In the genomic region with DNA sequence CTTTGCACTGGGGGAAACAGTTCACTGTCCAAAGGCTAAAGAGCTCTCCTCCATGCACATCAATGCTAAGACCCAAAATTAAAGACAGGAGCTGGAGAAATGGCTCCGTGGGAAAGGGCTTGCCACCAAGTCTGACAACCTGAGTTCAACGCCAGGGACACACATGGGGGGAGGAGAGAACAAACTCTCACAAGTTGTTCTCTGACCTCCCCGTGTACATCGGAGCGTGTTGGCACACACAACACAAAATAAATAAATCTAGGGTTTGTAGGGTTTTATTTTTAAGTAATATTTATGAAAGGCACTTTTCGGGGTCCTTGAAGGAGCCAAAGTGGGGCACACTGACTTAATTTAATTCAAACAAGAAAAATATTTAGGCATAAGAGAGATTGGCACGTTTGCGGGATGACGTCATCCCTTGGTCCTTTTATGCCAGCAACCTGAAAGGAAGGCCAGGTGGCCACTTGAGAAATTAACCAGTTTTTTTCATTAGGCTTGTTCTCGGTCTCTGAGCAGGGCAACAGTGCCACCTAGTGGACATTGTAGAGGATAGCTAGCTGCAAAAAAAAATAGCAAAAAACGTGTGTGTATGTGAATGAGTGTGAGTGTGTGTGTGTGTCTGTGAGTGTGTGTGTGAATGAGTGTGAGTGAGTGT, we compare ENCODE assay signal across 9 mouse cellular contexts. TPM values are rescaled to one million over a fixed set of nuclear protein-coding genes. Genes with fewer than 3 reads are reported as not detected.
A peak's percentile ranks its signal among the peaks of the same experiment; 100 is the strongest.
DNase-seq lines count a peak whose midpoint lies in the region; ATAC-seq lines count a peak whose summit lies in the region.
"Had no signal": no experiment of that assay in that cellular context is flagged by ENCODE, and none has a peak within 500 bp of the region (broad histone marks: within the 10 kb centered on the region; RNA-seq: fewer than 3 reads in every experiment).

No protein-coding gene starts in this region.

- ATAC-seq in midbrain, embryonic 13.5 days: no peak
- ATAC-seq in neural tube, embryonic 11.5 days (ENCODE audit: insufficient read depth, low FRiP score, low TSS enrichment): no peak; the same call in 1 of the 2 replicates

- H3K4me2 ChIP-seq in midbrain, embryonic 13.5 days (replicated peaks): no peak overlapping the region
- H3K4me2 ChIP-seq in neural tube, embryonic 11.5 days (ENCODE audit: low read depth): no peak overlapping the region

- no peaks in the 10 kb centered on the region for H3K9me3 ChIP-seq in midbrain, embryonic 10.5 days (replicated peaks)
- H3K9me3 ChIP-seq in midbrain, embryonic 13.5 days: no peaks in the 10 kb centered on the region
- no peaks in the 10 kb centered on the region for H3K9me3 ChIP-seq in neural tube, embryonic 11.5 days (ENCODE audit: control insufficient read depth, low read length)

- no peaks in the 10 kb centered on the region for H3K4me1 ChIP-seq in midbrain, embryonic 10.5 days
- no peaks in the 10 kb centered on the region for H3K4me1 ChIP-seq in midbrain, embryonic 13.5 days (replicated peaks)
- H3K4me1 ChIP-seq in neural tube, embryonic 11.5 days (ENCODE audit: control insufficient read depth, insufficient read depth, low read length): no peaks in the 10 kb centered on the region

- H3K9ac ChIP-seq in midbrain, embryonic 13.5 days (replicated peaks): no peak overlapping the region
- no peak overlapping the region for H3K9ac ChIP-seq in neural tube, embryonic 11.5 days (ENCODE audit: low read length)

- no peaks in the 10 kb centered on the region for H3K27me3 ChIP-seq in midbrain, embryonic 10.5 days (ENCODE audit: low read depth, poor library complexity, severe bottlenecking)
- no peaks in the 10 kb centered on the region for H3K27me3 ChIP-seq in midbrain, embryonic 13.5 days
- H3K27me3 ChIP-seq in neural tube, embryonic 11.5 days (ENCODE audit: control insufficient read depth, insufficient read depth, low read length): no peaks in the 10 kb centered on the region

- 46% methylated on average over 11 of the region's 11 CpGs for WGBS in midbrain, embryonic 10.5 days
- 39% methylated on average over 11 of the region's 11 CpGs for WGBS in midbrain, embryonic 13.5 days
- 46% methylated on average over 11 of the region's 11 CpGs for WGBS in neural tube, embryonic 11.5 days

- no peak overlapping the region for H3K27ac ChIP-seq in midbrain, embryonic 10.5 days (replicated peaks)
- no peak overlapping the region for H3K27ac ChIP-seq in midbrain, embryonic 13.5 days
- H3K27ac ChIP-seq in neural tube, embryonic 11.5 days (ENCODE audit: low read depth, low read length): no peak overlapping the region

- intact Hi-C loops in left cerebral cortex, postnatal 14 days (cut with DNase I): loop anchor here (1.0 to 5.0 kb wide), 3 partner anchors 1303 to 1693 kb away; no protein-coding TSS in a partner anchor

- H3K4me3 ChIP-seq in midbrain, embryonic 10.5 days: no peak overlapping the region
- H3K4me3 ChIP-seq in midbrain, embryonic 13.5 days (replicated peaks): no peak overlapping the region
- H3K4me3 ChIP-seq in neural tube, embryonic 11.5 days (ENCODE audit: low read depth, low read length): no peak overlapping the region

- no peaks in the 10 kb centered on the region for H3K36me3 ChIP-seq in midbrain, embryonic 10.5 days
- H3K36me3 ChIP-seq in midbrain, embryonic 13.5 days: no peaks in the 10 kb centered on the region
- no peaks in the 10 kb centered on the region for H3K36me3 ChIP-seq in neural tube, embryonic 11.5 days (ENCODE audit: control insufficient read depth, insufficient read depth, low read length)

- peak; percentile 61 for DNase-seq in midbrain, embryonic 10.5 days (ENCODE audit: low spot score)
- DNase-seq in MN1 (ENCODE audit: low spot score): peak; percentile 87
- DNase-seq in cerebellum, adult 9-10 months: peak; percentile 82
- peak; percentile 35 to 40 for DNase-seq in frontal cortex, postnatal 36 days (ENCODE audit: low spot score in 2 of 2)
- peak; percentile 54 to 62 for DNase-seq in left cerebral cortex, postnatal 14 days (ENCODE audit: low spot score in 2 of 2)
- peak; percentile 73 for DNase-seq in neural tube, embryonic 11.5 days (ENCODE audit: low spot score)

RNA-seq across cellular contexts. Expression of gene Mc3r, which starts 32.7 kb away (rescaled TPM):
- polyA plus RNA-seq in midbrain, embryonic 10.5 days (2016; fragmentation: Nextera tagmentation; extraction: Ambion mirVana): not detected in 2 replicates
- polyA plus RNA-seq in midbrain, embryonic 13.5 days (2015; fragmentation: Nextera tagmentation; extraction: Ambion mirVana): 0.22 and 0.23 TPM in 2 replicates
- under 1 TPM; 0.13 to 0.44 TPM for total RNA-seq in left cerebral cortex, postnatal 14 days (2021)
- polyA plus RNA-seq in neural tube, embryonic 11.5 days (2014; fragmentation: Nextera tagmentation; extraction: Ambion mirVana): not detected in 2 replicates
- total RNA-seq: neutrophil, adult 5-6 weeks had no signal
- polyA plus RNA-seq: gonadal fat pad, adult 2 months had no signal
